Mouse (Mus musculus) bone marrow, adult 2 months (tissue): ENCODE data around the gene Rps6kb2.

ENCODE experiments used
- CTCF ChIP-seq: fragments of 200-500 bp; IDR thresholded peaks from 2 replicates; pipeline ENCODE4 v1.5.1; 2011; ENCODE audit warnings: low read length, control low read depth; ENCODE audit not compliant: control insufficient read depth, insufficient read depth
- POLR2A ChIP-seq: fragments of 200-500 bp; IDR thresholded peaks from 2 replicates; pipeline ENCODE4 v1.6.1; 2011; ENCODE audit warnings: low read depth, mild to moderate bottlenecking, control low read depth, low read length, borderline replicate concordance; ENCODE audit not compliant: control insufficient read depth

DNA sequence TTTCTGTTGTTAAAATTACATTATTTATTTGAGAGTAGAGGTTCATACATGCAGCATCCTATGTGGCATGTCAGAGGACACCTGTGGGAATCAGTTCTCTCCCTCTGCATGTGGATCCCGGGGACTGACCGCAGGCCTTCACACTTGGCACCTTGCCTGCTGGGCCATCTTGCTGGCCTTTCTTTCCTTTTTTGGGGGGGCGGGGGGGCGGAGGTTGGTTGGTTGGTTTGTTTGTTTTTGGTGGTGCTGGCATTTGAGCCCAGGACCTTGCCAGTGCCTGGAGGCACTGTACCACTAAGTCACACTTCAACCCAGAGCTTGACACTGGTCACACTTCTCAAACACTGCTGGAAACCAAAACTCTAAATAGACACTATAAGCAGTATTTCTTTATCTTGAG is 28.8 kb downstream of the Rps6kb2 start:
- TF ChIP-seq CTCF: no peak
- no peak for TF ChIP-seq POLR2A
